Mouse (Mus musculus) megakaryocyte, embryonic 14.5 days (primary cell): ENCODE results near the gene Kremen2. TPM values are rescaled to one million over a fixed set of nuclear protein-coding genes. Genes with fewer than 3 reads are reported as not detected.
"Not testable (repeated sequence)": the region's sequence is repeated elsewhere in the genome, so short reads cannot be mapped to it uniquely, and the experiment has no call there.

ENCODE experiments used
- H3K27me3 ChIP-seq: replicated peaks from 2 replicates; pipeline ENCODE3; 2012; ENCODE audit warnings: inconsistent platforms
- H3K36me3 ChIP-seq: replicated peaks from 2 replicates; pipeline ENCODE3; 2012; ENCODE audit warnings: low read length, inconsistent platforms, mixed read lengths
- H3K4me1 ChIP-seq: 2 replicates; pipeline ENCODE4 v1.6.1; 2012; ENCODE audit warnings: inconsistent platforms
- H3K4me3 ChIP-seq: replicated peaks from 2 replicates; pipeline ENCODE3; 2012; ENCODE audit warnings: moderate library complexity, mild to moderate bottlenecking, inconsistent platforms
- H3K9me3 ChIP-seq: 2 replicates; pipeline ENCODE4 v1.6.1; 2012; ENCODE audit warnings: inconsistent platforms
- FLI1 ChIP-seq: IDR thresholded peaks from 2 replicates; pipeline ENCODE4 v1.6.1; 2012; ENCODE audit warnings: low read length, inconsistent platforms, mixed read lengths
- GATA1 ChIP-seq: IDR thresholded peaks from 3 replicates; pipeline ENCODE4 v1.6.1; 2012; ENCODE audit warnings: mixed read lengths, low read length, inconsistent platforms, borderline replicate concordance
- polyA plus RNA-seq: library from polyadenylated mRNA; stranded (reverse); fragments of >175 nt; gene quantifications from 2 replicates; pipeline ENCODE4 v1.2.3, GENCODE M21; 2012; ENCODE audit warnings: low replicate concordance; ENCODE audit not compliant: insufficient read depth

Kremen2 gene
- polyA plus RNA-seq, 1 experiment, result not detected

DNA sequence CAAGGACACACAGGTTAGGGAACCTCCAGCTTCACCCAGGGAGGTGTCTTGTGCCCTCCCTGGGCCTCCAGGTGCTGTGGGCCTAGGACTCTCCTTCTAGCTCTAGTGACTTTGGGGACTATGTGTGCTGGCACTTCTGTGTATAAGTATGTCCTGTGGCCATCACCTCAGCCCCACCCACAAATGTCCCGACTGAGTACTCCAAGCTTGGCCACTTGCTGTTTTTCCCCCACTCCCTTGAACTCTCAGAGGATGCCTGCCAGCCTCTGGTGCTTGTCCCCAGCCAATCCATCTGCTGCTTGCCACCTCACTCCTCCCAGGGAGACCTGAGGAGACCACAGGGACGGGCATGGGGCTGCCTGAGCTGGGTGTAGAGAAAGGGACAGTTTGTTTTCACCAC is 32.8 kb upstream of the Kremen2 start:
- TF ChIP-seq FLI1 (no peak), GATA1 (no peak)
- H3K4me1 ChIP-seq, result peaks cover 42% of the 10 kb centered on the region
- no peak overlapping the region for H3K4me3 ChIP-seq
- peaks cover 2% of the 10 kb centered on the region for H3K27me3 ChIP-seq
- no peaks in the 10 kb centered on the region for H3K9me3 ChIP-seq
- H3K36me3 ChIP-seq, result no peaks in the 10 kb centered on the region

GRCm38 (mm10) chr17:23777141-23777540 is 31.5 kb upstream of the Kremen2 start:
- Histone ChIP-seq H3K4me3 (peak overlapping the region; percentile 62), H3K9me3 (no peaks in the 10 kb centered on the region), H3K36me3 (no peaks in the 10 kb centered on the region), H3K4me1 (peaks cover 42% of the 10 kb centered on the region), H3K27me3 (peaks cover 2% of the 10 kb centered on the region)
- no peak for TF ChIP-seq GATA1
- TF ChIP-seq FLI1, result no peak

DNA sequence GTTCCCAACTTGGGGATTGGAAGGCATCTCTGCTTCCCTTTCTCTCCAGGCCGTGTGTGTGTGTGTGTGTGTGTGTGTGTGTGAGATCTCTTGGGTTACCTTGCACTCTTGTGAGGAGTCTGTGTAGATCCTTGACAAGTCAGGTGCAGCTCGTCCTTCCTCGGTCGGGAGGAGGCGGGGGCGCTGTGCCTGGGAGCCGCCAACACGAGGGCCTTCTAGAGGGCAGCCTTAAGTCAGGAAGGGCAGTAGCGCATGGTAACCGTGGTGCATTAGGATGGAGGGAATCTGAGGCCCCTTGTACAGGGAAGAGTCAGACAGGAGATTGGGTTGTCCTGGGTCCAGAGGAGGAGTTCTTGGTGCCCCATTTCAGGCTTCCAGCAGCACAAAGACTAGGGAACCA is 30.6 kb upstream of the Kremen2 start:
- H3K27me3 ChIP-seq, result peaks cover 2% of the 10 kb centered on the region
- H3K4me3 ChIP-seq, result no peak overlapping the region
- no peaks in the 10 kb centered on the region for H3K9me3 ChIP-seq
- H3K4me1 ChIP-seq, result peaks cover 42% of the 10 kb centered on the region
- no peak for TF ChIP-seq FLI1
- H3K36me3 ChIP-seq, result no peaks in the 10 kb centered on the region

GRCm38 (mm10) chr17:23774090-23774489 is 28.5 kb upstream of the Kremen2 start:
- Histone ChIP-seq H3K4me3 (peak overlapping the region; percentile 31), H3K4me1 (peaks cover 52% of the 10 kb centered on the region), H3K36me3 (peaks cover 2% of the 10 kb centered on the region), H3K9me3 (no peaks in the 10 kb centered on the region), H3K27me3 (no peaks in the 10 kb centered on the region)
- no peak for TF ChIP-seq FLI1
- no peak for TF ChIP-seq GATA1

GRCm38 (mm10) chr17:23773676-23774075 is 28.0 kb upstream of the Kremen2 start:
- H3K9me3 ChIP-seq, result no peaks in the 10 kb centered on the region
- TF ChIP-seq FLI1 (no peak), GATA1 (no peak)
- H3K27me3 ChIP-seq, result no peaks in the 10 kb centered on the region
- peaks cover 3% of the 10 kb centered on the region for H3K36me3 ChIP-seq
- no peak overlapping the region for H3K4me3 ChIP-seq
- peaks cover 49% of the 10 kb centered on the region for H3K4me1 ChIP-seq

DNA sequence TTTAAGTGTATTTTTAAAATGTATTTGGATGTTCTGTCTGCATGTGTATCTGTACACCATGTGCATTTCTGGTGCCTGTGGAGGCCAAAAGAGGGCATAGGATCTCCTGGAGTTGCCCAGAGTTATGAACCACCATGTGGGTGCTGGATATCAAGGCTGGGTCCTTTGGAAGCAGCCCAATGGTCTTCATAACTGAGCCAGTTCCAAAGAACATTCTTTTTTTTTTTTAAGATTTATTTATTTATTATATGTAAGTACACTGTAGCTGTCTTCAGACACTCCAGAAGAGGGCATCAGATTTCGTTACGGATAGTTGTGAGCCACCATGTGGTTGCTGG is 26.6 kb upstream of the Kremen2 start:
- H3K4me1 ChIP-seq, result peaks cover 34% of the 10 kb centered on the region
- H3K4me3 ChIP-seq, result not testable (repeated sequence)

GRCm38 (mm10) chr17:23771284-23772218 is 25.9 kb upstream of the Kremen2 start, which contains the start of gene Flywch1:
TSS of gene Flywch1 (minus strand) at chr17:23771602.
- H3K4me3 ChIP-seq, result peak within 1 kb of the TSS; percentile 96
- no peaks in the 10 kb centered on the region for H3K9me3 ChIP-seq
- no peaks in the 10 kb centered on the region for H3K27me3 ChIP-seq
- H3K4me1 ChIP-seq, result peaks cover 28% of the 10 kb centered on the region
- peaks cover 6% of the 10 kb centered on the region for H3K36me3 ChIP-seq
- TF ChIP-seq GATA1 (no peak), FLI1 (no peak)

More for the DNA sequence above, 26.6 kb upstream of the Kremen2 start:
- not testable (repeated sequence) for H3K27me3 ChIP-seq, H3K36me3 ChIP-seq, H3K9me3 ChIP-seq

DNA sequence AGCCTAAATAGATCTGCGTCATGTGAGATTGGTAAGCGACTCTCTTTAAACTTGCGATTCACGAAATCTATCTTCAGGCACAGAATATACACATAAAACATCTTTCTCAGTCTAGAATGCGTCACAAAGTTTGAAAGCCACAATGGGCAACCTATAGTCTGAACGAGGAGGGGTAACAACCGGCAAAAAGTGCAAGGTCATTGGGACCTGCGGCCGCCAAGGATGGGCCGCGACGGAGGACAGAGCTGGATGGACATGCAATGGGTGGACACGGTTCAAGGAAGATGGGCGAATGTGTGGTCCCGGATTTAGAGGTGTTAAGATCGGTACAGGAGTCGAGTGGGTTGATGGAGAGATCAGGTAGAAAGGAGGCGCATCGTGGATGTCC is 25.3 kb upstream of the Kremen2 start:
- H3K4me3 ChIP-seq, result peak overlapping the region; percentile 96
- TF ChIP-seq FLI1 (no peak), GATA1 (no peak)
- H3K4me1 ChIP-seq, result peaks cover 24% of the 10 kb centered on the region
- H3K9me3 ChIP-seq, result no peaks in the 10 kb centered on the region
- no peaks in the 10 kb centered on the region for H3K27me3 ChIP-seq
- H3K36me3 ChIP-seq, result peaks cover 6% of the 10 kb centered on the region

- Histone ChIP-seq H3K4me1 (peaks cover 24% of the 10 kb centered on the region), H3K36me3 (peaks cover 6% of the 10 kb centered on the region), H3K4me3 (peak overlapping the region; percentile 96), H3K9me3 (no peaks in the 10 kb centered on the region), H3K27me3 (no peaks in the 10 kb centered on the region)
- TF ChIP-seq GATA1 (no peak), FLI1 (no peak)
These were observed 24.9 kb upstream of the Kremen2 start for GRCm38 (mm10) chr17:23770493-23770892.

DNA sequence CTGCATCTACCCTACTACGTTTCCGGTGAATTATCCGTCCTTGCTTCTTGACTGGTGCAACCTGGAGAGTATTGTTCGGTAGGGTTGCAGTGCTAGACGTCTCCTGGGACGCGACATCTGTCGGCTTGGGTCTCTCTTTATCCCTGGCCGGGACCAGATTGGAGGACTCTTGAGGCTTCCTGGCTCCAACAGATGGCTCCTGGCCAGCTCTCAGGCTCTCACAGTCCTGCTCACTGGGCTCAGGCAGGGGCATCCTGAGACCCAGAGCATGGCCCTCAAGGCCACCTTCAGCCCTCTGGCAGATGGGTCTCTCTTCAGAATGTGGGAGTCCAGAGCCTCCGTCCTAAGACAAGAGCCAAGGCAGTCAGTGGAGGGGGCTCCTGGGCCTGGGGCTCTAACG is 17.3 kb upstream of the Kremen2 start:
- Histone ChIP-seq H3K36me3 (peaks cover 50% of the 10 kb centered on the region), H3K27me3 (no peaks in the 10 kb centered on the region), H3K4me1 (peaks cover 7% of the 10 kb centered on the region), H3K4me3 (no peak overlapping the region), H3K9me3 (no peaks in the 10 kb centered on the region)
- no peak for TF ChIP-seq GATA1
- TF ChIP-seq FLI1, result no peak
